Mouse (Mus musculus): ENCODE data around the gene Olfr1043.
"Not testable (repeated sequence)": the region's sequence is repeated elsewhere in the genome, so short reads cannot be mapped to it uniquely, and the experiment has no call there.

Olfr1043 gene

DNA sequence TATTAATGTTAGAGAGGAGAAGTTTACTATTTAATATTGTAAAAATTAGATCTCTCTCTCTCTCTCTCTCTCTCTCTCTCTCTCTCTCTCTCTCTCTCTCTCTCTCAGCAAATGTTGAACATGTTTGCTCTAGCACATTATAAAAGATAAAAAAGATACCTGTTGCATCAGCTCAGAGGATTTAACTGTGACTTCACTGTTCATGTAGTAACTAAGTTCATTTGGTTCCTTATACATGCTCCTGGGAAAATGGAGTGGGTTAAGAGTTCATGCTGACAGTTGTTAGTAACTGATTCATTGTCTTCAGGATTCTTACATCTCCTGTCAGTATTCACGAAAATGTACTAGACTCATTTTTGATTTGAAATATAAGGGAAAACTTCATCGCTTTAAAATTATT lies at the start of gene Olfr1043:
Olfr1043 (minus strand) TSS at position 101 of the 400 bp plus-strand sequence.
- no peak for ATAC-seq (ENCODE audit: insufficient number of reproducible peaks, low FRiP score, low TSS enrichment)

GRCm38 (mm10) chr2:86202909-86203308 lies 35.6 kb upstream of the Olfr1043 start, which contains the start of gene Olfr1045:
Gene Olfr1045, minus strand, starts transcription at chr2:86203009.
- no peak for ATAC-seq (ENCODE audit: insufficient number of reproducible peaks, low FRiP score, low TSS enrichment)

DNA sequence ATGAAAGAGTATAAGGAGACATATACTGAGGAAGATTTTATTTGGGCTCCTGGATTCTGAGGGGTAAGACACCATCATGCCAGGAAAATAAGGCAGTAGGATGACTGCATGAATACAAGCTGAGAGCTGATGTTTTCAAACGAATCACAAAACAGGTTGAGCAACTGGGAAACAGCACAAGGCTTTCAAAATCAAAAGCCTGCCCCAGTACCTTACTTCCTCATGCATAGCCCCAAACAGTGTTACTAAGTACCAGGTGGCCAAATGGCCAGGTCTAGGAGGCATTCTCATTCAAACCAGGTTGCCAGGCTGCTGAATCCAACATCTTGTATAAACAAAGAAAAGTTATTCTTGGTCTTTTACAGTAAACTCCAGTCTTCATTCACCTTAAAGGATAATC lies 28.5 kb upstream of the Olfr1043 start:
- no peak for ATAC-seq (ENCODE audit: insufficient number of reproducible peaks, low FRiP score, low TSS enrichment)

GRCm38 (mm10) chr2:86185583-86185982 lies 18.3 kb upstream of the Olfr1043 start, which contains the start of gene Olfr52:
Gene Olfr52, minus strand, starts transcription at chr2:86185683.
- ATAC-seq (ENCODE audit: insufficient number of reproducible peaks, low FRiP score, low TSS enrichment) = no peak

DNA sequence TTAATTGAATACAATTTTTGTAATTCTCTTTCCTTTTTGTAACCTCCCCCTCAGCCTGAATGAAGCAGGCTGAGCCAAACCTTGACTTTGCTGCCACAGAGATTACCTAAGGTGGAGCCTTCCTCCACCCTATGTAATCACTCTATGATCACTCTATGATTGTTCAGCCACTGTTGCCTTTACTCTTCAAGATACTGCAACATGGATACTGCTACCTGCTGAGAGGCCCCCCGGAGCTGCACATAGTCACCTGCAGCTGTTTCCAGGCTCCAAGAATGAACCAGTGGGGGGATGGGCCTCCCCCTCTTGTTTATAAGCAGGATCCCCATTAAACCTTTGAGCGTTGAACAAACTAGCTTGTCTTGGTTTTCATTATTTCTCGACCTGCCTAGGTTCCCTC lies 12.6 kb upstream of the Olfr1043 start:
- ATAC-seq (ENCODE audit: insufficient number of reproducible peaks, low FRiP score, low TSS enrichment) = no peak

DNA sequence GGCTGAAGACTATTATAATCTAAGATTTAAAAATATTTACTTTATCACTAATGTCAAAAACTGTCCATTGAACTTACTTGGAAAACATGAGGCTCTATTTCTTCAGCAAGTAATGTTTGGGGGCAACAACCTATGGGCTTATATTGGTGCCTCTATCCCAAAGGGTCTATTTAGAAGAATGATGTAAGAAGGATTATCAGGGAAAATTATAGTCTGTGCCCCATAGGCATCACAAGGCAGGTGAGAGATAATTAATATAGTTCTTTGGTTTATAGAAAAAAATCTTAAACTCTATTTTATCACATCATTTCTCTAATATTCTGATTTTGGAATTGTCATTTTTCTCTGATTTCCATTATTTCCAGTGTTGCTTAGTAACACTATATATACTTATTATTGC lies 10.4 kb upstream of the Olfr1043 start, which contains the start of gene Olfr1044:
Olfr1044 (minus strand) TSS at position 101 of the 400 bp plus-strand sequence.
- no peak for ATAC-seq (ENCODE audit: insufficient number of reproducible peaks, low FRiP score, low TSS enrichment)

- not testable (repeated sequence) for ATAC-seq (ENCODE audit: insufficient number of reproducible peaks, low FRiP score, low TSS enrichment)
Measured at GRCm38 (mm10) chr2:86175422-86175821, 8.1 kb upstream of the Olfr1043 start.

GRCm38 (mm10) chr2:86161738-86162137 lies 5.6 kb downstream of the Olfr1043 start, which contains the start of gene Olfr1042:
Gene Olfr1042, minus strand, starts transcription at chr2:86161838.
- no peak for ATAC-seq (ENCODE audit: insufficient number of reproducible peaks, low FRiP score, low TSS enrichment)

DNA sequence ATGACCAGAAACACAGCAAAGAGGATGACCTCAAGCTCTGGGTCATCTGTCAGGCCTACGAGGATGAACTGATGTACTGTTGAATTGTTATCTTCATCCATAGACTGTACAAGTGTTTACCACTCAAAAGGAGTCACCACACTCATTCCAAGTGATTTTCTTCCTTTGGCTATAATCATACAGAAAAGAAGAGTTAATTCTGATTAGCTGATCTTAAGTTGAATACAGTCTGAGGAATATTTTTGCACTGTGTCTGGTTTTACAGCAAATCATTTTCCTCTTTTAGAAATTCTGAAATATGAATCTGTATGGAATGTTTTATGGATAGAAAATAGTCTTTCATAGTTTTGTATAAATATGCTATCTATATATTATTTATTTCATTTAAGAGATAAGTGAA lies 20.7 kb downstream of the Olfr1043 start, which contains the start of gene Olfr1040:
Olfr1040 (minus strand) TSS at position 101 of the 400 bp plus-strand sequence.
- ATAC-seq (ENCODE audit: insufficient number of reproducible peaks, low FRiP score, low TSS enrichment) = no peak

GRCm38 (mm10) chr2:86135828-86136227 lies 31.5 kb downstream of the Olfr1043 start, which contains the start of gene Olfr1039:
Gene Olfr1039, minus strand, starts transcription at chr2:86135928.
- ATAC-seq (ENCODE audit: insufficient number of reproducible peaks, low FRiP score, low TSS enrichment) = no peak
